Mouse (Mus musculus) heart, adult 18-20 months (tissue): Measurements from ENCODE around the gene Polr1c. TPM values are rescaled to one million over a fixed set of nuclear protein-coding genes. Genes with fewer than 3 reads are reported as not detected.

Experiments used
- DNase-seq, 2 experiments: peaks; one replicate each; pipeline ENCODE4 v3.0.0; 2021 to 2022; ENCODE audit warnings: mixed read lengths in 1 of 2
- total RNA-seq, 2 experiments: library from RNA; stranded (reverse); gene quantifications; 2 replicates each; pipeline ENCODE4 v1.2.3; 2021

Gene Polr1c
- total RNA-seq, 2 experiments from 2014 or later: 24.5 to 27.2 TPM

DNA sequence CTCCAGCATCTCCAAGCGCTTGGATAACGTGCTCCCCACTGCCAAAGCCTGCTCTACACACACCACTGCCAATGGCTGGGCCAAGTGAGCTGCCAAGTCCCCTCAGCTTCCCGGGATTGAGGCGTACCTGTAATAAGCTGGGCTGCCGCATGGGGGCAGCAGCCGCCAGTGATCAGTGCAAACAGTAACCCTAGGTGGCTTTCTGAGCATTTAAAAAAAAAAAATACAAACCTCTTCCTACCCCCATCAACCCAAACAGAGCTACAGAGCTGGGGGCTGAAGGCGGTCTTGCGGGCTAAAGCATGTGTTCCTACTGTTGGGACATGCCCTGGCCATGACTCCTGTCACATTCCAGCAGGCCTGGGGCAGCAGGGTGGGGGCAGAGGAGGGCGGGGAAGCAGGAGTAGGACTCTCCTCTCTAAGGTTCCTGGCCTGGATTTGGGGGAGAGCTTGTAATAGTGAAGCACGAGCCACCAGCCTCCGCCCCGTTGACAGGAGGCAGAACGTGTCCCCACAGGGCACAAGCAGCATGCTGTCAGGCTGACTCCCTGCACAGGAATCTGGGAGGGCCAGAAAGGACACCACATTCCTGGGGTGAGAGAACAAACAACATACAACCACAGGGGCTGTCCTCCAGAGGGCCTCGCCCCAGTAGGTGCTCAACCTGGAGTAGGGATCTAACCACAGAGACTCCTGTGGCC lies 18.2 kb upstream of the Polr1c start:
- DNase-seq: peak; percentile 81 to 90

DNA sequence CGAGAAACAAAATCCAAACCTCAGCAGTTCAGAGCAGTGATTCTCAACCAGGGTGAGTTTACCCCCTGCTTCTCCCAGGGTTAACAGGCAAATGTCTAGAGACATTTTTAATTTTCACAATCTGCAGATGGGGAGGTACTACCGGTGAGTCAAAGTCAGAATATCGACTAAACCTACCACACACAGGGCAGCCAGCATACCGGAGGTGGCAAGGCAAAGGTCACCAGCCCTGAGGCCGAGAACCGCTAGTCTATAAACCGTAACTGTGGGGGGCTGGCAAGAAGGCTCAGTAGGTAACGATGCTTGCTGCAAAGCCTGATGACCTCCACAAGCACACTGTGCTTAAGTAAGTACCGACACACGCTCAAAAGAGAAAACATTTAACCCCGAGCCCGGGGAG lies 17.6 kb upstream of the Polr1c start:
- no peak for DNase-seq

DNA sequence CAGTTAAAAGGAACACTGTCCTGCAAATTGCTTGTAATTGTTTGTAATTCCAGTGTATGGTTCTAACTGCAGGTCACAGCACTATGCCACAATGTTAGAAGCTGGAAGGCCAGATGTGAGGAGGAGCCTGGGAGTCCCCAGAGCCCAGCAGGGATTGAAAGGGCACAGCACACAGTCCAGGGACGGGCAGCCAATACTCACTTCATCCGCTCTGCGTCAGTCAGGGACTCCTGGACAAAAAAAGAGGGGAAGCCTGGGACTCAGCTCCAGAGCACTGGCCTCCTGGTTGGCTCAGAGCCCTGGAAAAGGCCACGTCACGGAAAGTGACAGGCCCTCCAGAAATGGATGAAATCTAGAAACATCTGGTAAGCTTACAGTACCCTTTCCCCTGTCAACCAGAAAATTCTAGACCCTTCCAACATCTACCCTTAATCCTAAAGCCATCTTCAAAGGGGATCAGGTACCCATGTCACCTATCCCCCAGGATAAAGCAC lies 14.4 kb upstream of the Polr1c start:
- DNase-seq: no peak

DNA sequence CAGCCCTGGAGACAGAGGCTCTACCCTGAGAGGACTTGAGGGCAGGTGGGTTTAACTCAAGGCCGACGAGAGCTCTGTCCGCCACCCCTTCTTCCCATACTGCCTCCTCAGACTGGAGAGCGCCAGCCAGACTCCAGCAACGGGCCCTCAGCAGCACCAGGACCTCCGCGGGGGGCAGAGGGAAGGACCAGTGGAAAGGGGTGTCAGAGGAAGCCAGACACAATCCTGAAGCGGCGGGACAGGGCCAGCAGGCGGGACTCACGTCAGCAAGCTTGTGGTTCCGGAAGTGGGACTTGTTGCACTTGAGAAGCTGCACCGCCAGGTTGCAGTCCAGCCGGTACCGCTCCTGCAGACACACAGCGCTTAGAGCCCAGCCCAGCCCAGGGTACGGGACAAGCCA lies 11.8 kb upstream of the Polr1c start:
- no peak for DNase-seq

DNA sequence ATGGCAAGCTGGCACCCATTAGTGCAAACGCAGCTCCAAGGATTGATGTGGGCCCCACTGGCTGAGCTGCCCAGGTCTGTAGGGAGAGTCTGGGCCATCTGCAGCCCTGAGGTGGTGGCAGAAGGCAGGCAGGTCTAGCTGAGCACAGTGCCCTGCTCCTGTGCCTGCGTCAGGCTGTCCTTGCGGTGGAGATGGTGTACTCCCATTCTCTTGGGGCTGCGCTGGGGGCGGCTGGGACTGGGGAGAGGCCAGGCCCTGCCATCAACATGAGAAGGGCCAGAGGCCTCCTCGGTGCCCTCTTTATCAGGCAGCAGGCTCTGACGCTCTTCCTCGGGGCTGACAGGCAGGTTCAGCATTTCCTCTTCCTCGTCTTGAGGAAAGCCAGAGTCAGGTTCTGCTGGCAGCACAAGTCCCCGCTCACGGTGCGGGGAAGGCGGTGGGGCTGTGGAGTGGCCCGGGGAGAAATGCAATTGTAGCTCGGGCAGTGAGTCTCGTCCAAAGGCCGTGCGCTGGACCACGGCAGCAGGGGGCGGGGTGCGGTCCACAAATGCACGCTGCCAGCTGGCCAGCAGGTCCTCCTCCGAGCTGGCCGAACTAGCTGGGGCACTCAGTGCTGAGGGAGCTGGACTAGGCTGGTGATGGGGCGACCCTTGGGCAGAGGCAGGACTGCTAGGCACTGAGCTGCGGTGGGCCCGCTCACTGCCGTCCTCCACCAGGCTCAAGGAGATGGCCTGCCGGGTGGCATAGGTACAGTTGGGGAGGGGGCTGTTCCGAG lies 10.6 kb upstream of the Polr1c start:
- no peak for DNase-seq

DNA sequence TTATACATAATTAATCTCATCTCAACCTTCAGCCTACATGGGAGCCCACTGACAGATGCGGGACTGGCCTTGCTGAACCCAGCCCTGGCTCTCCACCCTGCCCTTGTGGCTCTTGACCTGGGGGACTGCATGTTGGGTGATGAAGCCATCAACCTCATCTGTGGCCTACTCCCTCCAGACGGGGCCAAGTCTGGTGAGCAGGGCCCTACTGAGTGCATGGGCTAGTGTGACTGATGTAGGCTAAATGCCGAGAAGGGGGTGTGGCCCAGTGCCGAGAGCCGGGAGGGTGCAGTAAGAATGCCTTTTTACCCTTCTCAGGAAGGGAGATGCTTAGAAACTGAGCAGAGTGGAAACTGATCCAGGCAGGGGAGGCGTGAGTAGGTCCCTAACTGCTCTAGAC lies 7.3 kb upstream of the Polr1c start:
- DNase-seq: no peak

DNA sequence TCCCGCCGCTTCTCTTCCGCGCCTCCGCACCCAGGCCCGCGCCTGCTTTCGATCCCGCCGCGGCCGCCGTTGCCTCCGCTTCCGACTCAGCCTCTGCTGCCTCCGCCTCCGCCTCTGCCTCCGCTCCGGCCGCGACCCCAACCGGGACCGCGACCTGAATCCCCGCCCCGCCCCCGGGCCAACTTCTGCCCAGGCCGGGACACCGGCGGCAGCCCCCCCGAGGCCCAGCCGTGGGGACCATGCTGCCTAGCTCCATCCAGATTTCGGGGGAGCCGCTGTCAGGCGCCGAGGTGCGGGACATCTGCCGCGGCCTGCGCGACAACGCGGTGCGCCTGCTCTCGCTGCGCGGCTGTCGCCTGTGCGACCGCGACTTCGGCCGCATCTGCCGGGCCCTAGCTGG lies 6.3 kb upstream of the Polr1c start:
- DNase-seq: no peak

DNA sequence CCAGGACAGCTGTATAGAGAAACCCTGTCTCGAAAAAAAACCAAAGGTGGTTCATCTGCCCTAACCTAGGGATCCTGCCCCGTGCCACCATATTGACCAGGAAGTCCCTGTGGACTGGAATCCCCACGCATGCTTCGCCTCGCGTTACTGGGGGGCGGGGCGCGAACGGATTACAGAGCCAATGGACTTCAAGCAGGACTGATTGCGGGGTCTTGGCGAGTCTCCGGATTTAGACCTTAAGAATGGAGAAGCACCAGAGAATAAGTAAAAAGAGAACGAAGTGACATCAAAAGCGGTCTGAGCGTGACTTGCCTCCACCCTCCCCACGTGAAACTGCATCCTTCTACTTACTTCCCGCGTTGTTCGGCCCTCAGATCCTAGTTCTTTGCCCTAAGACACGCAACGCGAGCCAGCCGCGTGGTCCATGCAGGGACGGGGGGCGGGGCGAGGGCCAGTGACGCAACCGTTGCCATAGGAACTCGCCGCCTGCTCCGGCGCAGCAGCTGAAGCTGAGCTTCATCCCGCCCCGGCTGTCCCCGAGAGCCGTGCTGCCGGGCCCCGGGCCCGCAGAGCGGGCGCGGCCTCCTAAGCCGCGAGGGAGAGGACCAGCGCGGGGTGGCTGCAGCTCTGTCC lies 5.7 kb upstream of the Polr1c start, which contains the start of gene Lrrc73:
Lrrc73 (plus strand) TSS at position 80 of the 633 bp plus-strand sequence.
- DNase-seq: peak; percentile 93

DNA sequence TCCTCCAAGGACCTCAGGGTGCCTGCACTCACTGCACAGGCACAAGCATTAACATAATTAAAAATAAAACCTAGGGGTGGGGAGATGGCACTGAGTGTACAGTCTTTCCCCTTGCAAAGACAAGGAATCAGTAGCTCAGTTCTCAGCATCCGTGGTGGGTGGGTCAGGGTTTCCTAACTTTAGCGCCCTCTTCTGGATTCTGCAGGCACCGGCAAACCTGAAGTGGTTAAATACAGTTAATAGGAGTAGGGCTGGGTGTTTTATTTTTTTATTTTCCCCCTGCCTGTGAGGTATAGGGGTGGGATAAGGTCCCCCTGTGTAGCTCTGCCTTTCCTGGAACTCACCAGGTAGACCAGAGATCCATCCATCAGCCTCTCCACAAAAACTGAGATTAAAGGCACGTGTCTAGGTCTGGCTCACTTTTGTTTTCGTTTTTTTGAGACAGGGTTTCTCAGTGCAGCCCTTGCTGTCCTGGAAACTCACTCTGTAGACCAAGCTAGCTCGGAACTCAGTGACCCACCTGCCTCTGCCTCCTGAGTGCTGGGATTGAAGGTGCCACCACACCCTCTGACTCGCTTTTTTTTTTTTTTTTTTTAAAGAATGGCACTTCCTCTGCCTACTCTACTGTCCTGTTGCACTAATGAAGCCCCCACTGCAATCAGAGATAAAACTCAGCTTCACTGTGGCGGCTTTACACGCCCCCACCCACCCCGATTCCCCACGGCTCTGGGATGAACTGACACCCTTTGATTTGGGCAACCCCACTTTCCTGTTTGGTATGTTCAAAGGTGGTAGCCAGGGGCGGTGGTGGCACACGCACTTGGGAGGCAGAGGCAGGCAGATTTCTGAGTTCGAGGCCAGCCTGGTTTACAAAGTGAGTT lies 5.0 kb upstream of the Polr1c start:
- no peak for DNase-seq

DNA sequence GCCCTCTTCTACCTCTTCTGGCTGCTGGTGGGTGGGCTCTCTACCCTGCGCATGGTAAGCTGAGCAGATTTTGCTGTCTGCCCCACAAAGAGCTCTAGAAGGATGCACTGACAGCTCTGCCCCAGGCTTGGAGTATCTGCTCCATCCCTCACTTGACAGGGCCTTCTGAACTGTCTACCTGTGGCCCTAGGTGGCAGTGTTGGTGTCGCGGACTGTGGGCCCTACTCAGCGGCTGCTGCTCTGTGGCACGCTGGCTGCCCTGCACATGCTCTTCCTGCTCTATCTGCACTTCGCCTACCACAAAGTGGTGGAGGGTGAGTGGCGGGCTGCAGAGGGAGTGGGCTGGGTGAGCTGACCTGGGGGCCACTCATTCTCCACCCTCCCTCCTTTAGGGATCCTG lies 3.3 kb upstream of the Polr1c start:
- no peak for DNase-seq

DNA sequence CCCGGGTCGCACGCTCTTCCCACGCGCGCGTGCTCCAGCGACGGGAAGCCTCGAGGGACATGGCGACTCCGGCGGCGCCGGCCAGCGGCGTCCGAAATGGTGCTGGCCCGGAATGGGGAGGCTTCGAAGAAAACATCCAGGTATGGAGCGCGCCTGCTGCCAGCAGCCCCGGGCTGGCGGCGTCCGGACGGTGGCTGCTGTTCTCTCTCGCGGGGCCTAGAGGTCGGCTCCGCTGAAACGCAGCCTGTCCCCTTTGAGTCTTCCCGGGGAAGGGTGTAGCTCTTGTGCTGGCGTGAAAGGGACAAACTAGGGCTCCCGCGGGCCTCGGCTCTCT lies 302 bp upstream of the Polr1c start:
- DNase-seq: no peak

DNA sequence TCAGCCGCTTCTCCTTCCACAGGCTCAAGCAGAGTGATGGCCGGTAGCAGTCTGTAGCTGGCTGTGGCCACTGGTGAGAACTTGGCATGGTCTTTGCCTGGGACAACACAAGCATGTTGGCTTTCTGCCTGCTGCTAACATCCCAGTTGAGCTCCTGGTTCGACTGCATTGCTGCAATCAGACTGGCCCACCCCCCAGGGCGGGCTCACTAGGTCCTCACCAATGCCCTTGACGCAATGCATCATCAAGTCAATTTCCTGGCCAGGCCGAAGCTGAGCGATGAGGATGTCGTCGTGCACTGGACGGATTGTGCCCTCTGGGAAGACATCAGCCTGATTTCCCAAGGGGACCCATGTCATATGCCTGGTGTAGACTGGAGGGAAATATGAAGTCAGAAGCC lies 3.3 kb downstream of the Polr1c start:
- DNase-seq: peak in 1 of 2 experiments; percentile 22

DNA sequence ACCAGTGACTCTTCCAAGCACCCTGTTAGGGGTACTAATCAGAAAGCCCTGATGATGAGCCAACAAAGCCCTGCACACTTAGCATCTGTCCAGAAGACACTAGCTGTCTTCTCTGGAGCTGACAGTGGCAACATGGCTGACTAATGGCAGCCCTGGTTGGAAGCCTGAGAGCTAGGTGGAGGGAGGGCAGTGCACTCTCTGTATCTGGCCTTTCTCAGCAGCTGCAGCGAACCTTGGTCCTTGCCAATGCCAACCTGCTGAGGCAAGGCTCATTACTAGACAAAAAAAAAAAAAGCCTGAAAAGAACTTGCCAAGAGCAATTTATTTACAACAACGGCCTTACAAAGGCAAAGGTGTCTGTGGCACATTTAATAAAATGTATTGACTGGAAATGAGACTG lies 4.2 kb downstream of the Polr1c start:
- no peak for DNase-seq

DNA sequence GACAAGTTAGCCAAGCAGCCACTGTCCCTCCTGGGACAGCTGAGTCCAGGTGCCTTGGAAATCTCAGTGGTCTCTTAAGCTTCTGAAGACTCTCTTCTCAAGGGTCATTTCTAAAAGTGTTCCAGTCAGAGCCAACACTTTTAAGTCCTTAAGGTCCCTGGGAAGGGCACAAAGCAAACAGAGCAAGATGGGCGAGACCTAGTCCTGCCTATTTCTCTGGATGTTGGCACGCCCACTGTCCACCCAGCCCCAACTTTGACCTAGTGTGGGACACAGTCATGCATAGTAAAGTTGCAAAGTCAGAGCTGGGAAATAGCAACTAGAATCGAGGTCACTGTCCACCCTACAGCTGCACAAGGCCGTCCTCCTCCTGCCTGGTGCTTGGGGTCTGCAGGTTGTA lies 4.9 kb downstream of the Polr1c start:
- DNase-seq: no peak

DNA sequence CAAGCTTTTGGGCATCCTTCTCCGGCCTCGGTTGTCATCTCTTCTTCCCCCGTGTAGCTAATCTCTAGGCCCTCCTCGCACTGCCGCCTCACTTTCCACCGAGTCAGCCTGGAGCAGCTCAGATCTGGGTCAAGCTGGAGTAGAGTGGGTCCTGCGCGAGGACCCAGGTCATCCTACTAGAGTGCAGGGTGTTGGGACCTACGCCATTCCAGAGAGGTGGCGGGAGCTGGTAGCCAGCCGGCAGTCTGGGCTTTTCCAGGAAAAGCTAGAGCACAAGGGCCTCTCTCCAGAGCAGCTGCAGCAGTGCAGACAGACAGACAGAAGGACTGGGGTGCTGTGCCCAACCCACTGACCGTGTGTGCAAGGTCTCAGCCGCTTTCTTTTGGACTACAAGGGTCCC lies 5.6 kb downstream of the Polr1c start:
- DNase-seq: no peak

DNA sequence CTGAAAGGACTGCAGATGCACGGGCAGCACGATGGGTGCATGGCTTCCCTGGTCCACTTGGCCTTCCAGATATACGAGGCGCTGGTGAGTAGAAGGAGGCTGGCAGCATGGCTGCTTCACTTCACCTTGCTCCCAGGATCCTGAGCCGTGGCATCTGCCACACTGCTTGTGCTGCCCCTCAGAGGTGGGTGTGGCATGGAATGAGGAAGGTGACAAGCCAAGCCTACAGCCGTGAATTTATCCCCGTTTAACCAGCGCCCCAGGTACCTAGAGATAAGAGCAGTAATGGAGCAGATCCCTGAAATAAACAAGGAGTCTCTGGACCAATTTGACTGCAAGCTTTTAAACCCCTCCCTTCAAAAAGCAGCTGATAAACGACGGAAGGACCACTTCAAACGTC lies 6.4 kb downstream of the Polr1c start:
- no peak for DNase-seq

DNA sequence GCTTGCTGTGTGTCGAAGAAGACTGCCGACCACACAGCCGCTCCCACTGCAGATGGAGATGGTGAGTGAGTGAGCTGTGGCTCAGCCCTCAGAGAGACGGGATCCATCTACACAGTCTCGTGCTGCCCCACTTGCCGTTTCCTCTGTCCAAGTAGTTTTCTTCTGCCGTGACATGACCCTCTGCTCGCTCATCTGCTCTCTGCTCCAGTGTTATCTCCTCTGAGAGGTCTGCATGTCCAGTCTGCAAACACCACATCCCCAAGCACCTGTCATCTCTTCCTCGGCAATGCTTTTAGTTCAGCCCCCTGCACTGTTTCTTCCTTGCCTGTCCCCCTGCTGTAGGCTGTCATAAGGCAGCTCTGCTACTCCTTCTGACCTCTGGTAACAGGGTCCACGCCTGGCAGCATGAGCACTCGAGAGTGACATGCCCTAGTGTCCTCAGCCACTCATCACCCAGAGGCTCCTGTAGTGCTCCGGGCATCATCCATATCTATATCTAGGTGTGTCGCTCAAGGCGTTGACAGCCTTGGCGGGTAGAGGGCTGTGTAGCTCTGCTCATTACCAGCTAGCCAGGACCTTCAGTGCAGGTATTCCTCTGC lies 8.2 kb downstream of the Polr1c start:
- no peak for DNase-seq

DNA sequence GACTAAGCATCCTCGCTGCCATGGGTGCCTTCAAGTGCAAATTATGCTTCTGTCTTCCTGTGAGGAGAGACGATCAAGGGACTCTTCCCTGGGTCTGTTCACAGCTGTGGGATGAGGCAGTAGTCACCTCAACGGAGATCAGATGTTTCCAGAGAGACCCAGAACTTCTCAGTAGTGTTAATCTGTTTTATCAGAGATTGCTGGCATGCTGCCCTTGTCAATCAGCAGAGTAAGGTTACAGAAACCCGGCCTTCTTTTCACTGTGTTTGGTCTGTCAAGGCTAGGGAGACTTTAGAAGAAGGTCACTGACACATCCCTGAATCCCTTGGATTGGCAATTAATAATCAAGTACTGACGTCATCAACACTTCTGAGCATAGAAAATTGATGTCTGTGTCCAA lies 10.4 kb downstream of the Polr1c start:
- DNase-seq: no peak

DNA sequence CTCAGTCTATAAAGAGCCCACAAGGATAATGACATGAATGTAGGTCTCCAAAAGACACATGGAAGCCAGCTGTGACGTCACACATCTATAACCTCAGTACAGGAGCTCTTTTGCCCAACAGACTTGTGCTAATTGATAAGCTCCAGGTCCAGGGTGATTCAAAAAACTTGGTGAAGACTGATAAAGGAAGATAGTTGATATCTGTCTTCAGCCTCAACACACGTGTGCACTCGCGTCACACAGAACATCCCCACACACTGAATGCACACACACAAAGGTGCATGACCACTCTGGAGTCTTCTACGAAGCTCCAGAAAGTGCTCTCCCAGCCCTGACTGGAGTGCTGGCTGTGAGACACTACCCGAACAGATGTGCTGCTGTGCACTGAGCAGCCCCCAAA lies 10.8 kb downstream of the Polr1c start:
- DNase-seq: no peak

DNA sequence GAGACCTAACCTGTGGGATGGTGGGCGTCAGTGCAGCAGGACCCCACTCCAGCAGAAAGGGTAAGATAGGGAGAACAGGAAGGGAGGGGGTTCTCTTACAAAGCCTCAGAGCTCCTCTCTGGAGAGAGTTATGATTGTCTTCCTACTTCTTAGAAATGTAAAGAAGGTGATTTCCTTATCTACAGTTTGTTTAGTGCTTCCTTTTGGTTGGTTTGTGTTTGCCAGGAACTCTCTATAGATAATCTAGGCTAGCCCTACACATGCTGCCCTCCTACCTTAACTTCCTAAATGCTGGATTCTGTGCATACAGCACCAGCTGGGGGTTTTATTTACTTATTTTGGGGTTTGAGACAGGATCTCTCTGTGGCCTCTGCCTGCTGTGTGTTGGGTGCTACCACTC lies 11.8 kb downstream of the Polr1c start:
- DNase-seq: no peak

DNA sequence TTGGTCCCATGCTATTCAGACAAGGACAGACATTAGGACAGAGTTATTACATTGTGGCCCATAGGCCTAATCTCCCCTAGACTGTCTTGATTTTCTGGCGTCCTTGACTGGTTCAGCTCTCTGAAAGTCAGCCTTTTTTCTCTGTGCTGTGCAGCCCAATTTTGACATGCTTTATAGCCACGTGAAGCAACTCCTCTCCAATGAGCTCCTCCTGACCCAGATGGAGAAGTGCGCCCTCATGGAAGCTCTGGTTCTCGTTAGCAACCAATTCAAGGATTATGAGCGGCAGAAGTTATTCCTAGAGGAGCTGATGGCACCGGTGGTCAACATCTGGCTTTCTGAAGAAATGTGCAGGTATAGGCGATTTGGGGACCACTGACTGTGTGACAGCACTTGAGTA lies 20.3 kb downstream of the Polr1c start:
- DNase-seq: no peak

DNA sequence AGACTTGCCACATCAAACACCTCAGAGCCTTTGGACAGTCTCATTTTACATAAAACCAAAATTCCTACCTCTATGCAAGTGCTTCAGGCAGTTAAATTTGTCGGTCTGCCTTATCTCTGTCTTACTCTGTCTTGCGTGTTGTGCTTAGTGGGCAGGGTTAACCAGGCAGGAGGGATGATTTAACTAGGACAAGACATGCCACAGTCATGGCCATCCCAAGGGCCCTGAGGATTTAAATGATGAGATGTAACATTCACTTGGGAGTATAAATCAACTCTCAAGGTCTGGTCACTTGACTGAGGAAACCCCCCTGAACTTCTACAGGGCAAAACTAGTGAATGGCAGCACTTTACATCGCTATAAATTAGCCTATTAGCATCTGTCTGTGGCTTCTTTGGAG lies 26.3 kb downstream of the Polr1c start:
- no peak for DNase-seq
